Mouse (Mus musculus) lung, adult 18-20 months (tissue): ENCODE measurements around the gene Accs.
A peak's percentile ranks its signal among the peaks of the same experiment; 100 is the strongest.

ENCODE experiments used
- DNase-seq, 2 experiments: peaks; one replicate each; pipeline ENCODE4 v3.0.0; 2022; ENCODE audit warnings: mixed read lengths in 2 of 2

The Accs gene

DNA sequence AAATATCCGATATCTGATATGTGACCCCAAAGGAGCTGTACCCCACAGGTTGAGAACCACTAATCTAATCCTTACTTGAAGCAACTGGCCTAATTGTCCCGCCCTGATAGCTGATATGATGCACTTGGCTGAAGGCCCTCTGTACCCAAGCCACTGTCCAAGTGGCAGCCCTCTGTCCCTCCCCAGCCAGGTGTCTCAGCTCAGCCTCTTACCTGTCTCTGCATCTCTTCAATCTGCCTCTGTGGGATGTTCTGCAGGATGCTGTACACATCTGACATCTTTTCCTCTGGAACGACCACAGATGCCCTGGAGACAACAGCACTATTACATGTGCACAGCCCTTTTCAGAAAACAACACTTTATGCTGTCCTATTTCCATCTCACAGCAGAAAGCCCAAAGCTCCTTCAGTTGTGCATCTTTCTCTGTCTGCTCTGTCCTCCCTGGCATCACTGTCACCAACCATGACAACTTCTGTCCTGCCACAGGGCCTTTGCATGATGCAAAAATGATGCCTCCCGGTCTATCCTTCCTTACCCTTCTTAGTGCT is 58.9 kb downstream of the Accs start:
- DNase-seq = no peak

GRCm38 (mm10) chr2:93788557-93788956 is 61.2 kb downstream of the Accs start:
- no peak for DNase-seq

DNA sequence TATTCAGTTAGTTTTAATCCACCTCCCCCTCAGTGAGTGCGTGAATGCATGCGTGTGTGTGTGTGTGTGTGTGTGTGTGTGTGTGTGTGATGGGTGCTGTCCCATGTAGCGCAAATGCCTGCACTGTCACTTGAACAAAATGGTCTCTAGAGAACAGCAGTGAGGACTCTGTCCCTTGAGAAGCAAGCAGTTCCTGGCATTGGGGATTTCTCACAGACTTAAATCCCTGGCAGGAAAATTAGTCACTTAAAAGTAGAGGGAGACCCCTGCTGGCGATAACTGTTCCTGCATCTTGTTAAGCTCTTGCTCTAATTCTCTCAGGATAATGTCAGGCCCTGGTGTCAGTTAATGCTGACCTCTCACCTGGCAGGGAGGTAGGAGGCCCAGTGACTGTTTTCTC is 63.6 kb downstream of the Accs start:
- DNase-seq = peak; percentile 53 to 64

GRCm38 (mm10) chr2:93785432-93785798 is 64.3 kb downstream of the Accs start:
- no peak for DNase-seq

- DNase-seq = no peak
Measured at GRCm38 (mm10) chr2:93784721-93785431, 64.9 kb downstream of the Accs start.

- DNase-seq = no peak
Measured at GRCm38 (mm10) chr2:93783926-93784539, 65.7 kb downstream of the Accs start.
